Mouse (Mus musculus): ENCODE data around the gene Snx21.

- TF ChIP-seq ZC3H11A (IDR thresholded peaks at IDR 0.05; ENCODE audit: borderline replicate concordance, low read depth, low read length) (no peak), CHD2 (IDR thresholded peaks at IDR 0.05; ENCODE audit: low read depth, low read length) (no peak), ZNF384 (IDR thresholded peaks at IDR 0.05; ENCODE audit: low read depth, low read length) (no peak), MAFK (IDR thresholded peaks at IDR 0.05; ENCODE audit: insufficient read depth, low read depth, low read length) (no peak), HCFC1 (IDR thresholded peaks at IDR 0.05; ENCODE audit: borderline replicate concordance, insufficient read depth, low read length) (no peak)
These were observed 42.8 kb downstream of the Snx21 start, which contains the start of gene Spata25 for GRCm38 (mm10) chr2:164828437-164828836.
